Mouse (Mus musculus): ENCODE data around the gene Pex13.
"Not testable (repeated sequence)": the region's sequence is repeated elsewhere in the genome, so short reads cannot be mapped to it uniquely, and the experiment has no call there.

Pex13 gene

DNA sequence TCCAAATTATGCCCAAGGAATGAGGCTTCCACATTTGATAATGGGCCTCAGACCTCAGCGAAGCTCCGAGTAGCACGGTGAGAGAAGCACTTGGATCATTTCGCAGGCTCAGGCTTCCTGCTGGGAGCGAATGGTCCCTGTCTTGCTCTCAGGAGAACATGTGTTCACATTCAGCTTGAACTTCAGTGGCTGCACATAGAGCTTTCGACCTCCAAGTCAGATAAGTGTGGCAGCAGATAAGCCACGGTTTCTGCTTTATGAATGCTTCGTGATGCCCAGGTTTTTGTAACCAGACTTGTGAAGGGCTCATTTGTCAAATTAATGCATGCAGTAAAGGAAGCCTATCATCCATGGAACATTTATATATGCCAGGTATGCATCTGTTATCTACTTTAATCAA is 31.2 kb downstream of the Pex13 start:
- DNase-seq, result no peak

DNA sequence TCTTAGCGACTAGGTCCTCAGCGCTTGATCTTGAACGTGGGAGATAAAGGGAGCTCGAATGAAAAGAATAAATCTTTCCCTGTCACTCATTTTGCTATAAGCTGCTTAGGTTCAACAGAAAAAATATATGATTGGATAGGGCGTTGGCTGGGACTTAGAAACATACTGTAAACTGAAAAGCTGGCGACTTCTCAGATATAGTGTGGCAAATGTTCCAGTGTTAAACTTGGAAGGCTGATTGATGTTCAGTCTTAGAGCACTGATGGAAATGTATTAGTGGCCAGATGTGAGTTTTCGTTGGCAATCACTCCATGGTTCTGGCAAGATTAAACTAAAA is 31.9 kb downstream of the Pex13 start:
- no peak for DNase-seq

DNA sequence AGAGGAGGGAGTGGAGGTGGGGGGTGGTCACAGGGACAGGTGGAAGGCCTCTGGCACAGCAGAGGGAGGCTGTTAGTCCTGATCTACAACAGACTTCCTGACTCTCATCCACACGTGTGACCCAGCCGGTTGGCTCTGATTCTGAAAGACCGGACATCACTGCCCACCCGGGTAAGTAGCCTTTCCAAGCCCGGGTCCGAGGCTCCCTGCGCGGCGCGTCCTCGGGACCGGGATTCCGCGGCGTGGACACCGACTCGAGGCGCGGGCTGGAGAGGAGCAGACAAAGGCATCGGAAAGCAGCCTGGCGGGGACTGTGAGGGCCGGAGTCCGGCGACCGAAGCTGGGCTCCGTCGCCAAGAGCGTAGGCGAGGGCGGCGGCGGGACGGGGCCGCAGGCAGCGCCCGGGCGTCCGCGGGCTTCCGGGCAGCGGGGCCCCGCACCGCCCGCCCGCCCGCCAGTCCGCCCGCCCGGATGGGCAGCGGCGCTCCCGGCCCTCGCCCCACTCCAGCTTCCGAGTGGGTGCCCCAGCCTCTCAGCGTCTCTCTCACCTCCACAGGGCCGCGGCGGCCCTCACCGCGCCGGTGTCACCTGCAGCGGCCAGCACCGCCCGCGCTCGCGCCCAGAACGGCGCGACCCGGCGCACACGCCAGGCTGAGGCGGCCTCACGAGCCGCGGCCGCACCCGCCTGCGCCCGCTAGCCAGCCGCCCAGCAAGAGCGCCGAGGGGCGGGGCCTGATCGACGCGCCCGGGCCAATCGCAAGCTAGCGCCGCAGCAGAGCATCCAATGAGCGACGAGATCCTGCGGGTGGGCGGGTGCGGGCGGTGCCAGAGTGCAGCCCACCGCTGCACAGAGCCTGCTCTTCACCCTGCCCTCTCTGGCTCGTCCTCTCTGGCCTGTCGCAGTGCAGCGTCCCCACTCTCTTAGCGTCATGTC is 32.5 kb downstream of the Pex13 start, which contains the start of gene 0610010F05Rik:
TSS of gene 0610010F05Rik (minus strand) at position 695 of the 934 bp plus-strand sequence.
- DNase-seq, result peak; percentile 81

DNA sequence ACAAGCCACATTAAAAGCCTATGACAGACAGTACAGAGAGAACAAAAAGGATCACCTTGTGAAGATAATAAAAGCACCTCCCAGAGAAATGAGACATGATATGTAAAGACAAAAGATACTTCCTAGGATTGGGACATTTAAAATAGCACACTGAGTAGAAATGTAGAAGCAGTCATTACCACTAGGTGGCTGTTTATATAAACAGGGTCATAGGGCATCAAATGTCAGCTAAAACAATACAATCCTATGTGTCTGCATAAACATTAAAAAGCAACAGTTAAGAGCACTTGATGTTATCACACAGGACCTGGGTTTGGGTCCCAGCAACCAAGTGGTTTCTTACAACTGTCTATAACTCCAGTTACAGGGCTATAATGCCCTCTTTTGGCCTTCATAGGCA is 35.1 kb downstream of the Pex13 start:
- no peak for DNase-seq

DNA sequence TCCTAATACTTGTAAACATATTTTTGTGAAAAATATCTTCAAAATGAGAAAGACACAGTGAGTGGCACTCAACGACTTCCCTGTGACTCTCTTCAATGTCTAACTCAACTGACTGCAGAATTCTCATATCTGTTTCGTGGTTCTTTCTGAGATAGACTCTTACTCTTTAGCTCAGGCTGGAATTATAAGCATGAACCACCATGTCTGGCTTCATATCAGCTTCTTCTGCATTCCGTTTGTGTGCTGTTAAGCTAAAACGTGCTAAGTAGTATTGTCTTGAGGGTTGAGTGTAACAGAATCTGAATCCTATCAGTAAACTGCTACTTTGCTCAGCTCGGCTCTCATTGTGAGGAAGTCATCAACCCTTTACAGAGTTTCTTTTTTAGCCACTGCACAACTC is 46.8 kb downstream of the Pex13 start:
- DNase-seq, result no peak

DNA sequence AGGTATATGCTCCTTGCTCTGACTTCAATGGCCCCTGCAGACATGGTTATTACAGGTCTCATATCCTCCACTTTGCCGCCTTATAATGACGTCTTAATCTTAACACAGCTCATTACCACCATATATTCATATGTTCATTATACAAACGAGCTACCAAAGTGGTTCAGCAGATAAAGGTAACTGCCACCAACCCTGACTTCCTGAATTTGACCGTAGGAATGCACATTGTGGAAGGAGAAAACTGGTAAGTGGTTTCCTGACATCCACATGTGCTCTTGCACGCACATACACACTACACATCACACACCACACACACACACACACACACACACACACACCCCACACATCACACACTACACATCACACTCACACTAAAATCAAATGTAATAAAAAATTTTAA is 51.2 kb downstream of the Pex13 start:
- DNase-seq, result no peak

DNA sequence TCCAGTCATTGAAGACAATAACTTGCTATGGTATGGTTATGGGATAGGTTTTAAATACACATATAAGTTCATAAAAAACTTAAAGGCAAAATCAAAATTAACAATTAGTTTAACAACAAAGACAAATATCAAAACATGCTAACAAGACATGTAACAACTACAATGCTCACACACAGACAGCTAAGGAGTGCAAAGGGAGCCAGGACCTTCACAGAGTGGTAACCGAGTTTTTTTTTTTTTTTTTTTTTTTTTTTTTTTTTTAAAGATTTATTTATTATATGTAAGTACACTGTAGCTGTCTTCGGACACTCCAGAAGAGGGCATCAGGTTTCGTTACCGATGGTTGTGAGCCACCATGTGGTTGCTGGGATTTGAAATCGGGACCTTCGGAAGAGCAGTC is 58.5 kb downstream of the Pex13 start:
- DNase-seq, result not testable (repeated sequence)

All from right cerebral cortex, postnatal 14 days (tissue).